Mouse (Mus musculus) forebrain, embryonic 12.5 days (tissue): Measurements from ENCODE around the gene Usp29. TPM values are rescaled to one million over a fixed set of nuclear protein-coding genes. Genes with fewer than 3 reads are reported as not detected.
A peak's percentile ranks its signal among the peaks of the same experiment; 100 is the strongest.

Source experiments
- ATAC-seq: fragments of 200-750 bp; cut with Nextera tagmentation; 2 replicates; pipeline ENCODE4 v1.8.0; 2017; ENCODE audit warnings: moderate TSS enrichment; ENCODE audit not compliant: low FRiP score
- H3K27ac ChIP-seq: fragments of 300-500 bp; sonication (generic); 2 replicates; pipeline ENCODE4 v1.5.1; 2016; ENCODE audit warnings: mild to moderate bottlenecking
- H3K27me3 ChIP-seq: fragments of 300-500 bp; sonication (generic); 2 replicates; pipeline ENCODE4 v1.6.1; 2016; ENCODE audit warnings: mild to moderate bottlenecking
- H3K36me3 ChIP-seq: fragments of 300-500 bp; sonication (generic); replicated peaks from 2 replicates; pipeline ENCODE4 v1.6.1; 2016; ENCODE audit warnings: mild to moderate bottlenecking
- H3K4me1 ChIP-seq: fragments of 300-500 bp; sonication (generic); 2 replicates; pipeline ENCODE4 v1.6.1; 2016
- H3K4me2 ChIP-seq: fragments of 300-500 bp; sonication (generic); 2 replicates; pipeline ENCODE4 v1.6.1; 2016; ENCODE audit warnings: mild to moderate bottlenecking, moderate library complexity
- H3K4me3 ChIP-seq: fragments of 300-500 bp; sonication (generic); replicated peaks from 2 replicates; pipeline ENCODE4 v1.5.1; 2016; ENCODE audit warnings: mild to moderate bottlenecking
- H3K9ac ChIP-seq: fragments of 300-500 bp; sonication (generic); 2 replicates; pipeline ENCODE4 v1.6.1; 2016; ENCODE audit warnings: mild to moderate bottlenecking
- H3K9me3 ChIP-seq: fragments of 300-500 bp; sonication (generic); 2 replicates; pipeline ENCODE4 v1.6.1; 2016
- WGBS: fragments of 180-500 bp; shearing (Covaris S2); methylation state at CpG from one replicate; pipeline ENCODE4 v1.1.7; 2016; 5-methylcytosine and 5-hydroxymethylcytosine counted together
- polyA plus RNA-seq: library from polyadenylated mRNA; unstranded; fragments of >200 nt; fragmentation: Nextera tagmentation; extraction: Ambion mirVana; gene quantifications from 2 replicates; pipeline ENCODE4 v1.2.1, GENCODE M21; 2016

Gene Usp29
- polyA plus RNA-seq = 19.5 and 21.0 TPM in 2 replicates

- peak within 1 kb of the TSS; percentile 58 for H3K4me3 ChIP-seq
- H3K9ac ChIP-seq = peak within 1 kb of the TSS; percentile 65
- H3K36me3 ChIP-seq = 0 out of 2 replicates have a peak, but pooled peaks cover 6% of the 10 kb centered on the region
- ATAC-seq = peak; percentile 53
- H3K27ac ChIP-seq = peak within 1 kb of the TSS; percentile 94
- H3K4me1 ChIP-seq = no peaks in the 10 kb centered on the region
- no peaks in the 10 kb centered on the region for H3K27me3 ChIP-seq
- WGBS = 51% methylated on average over 24 of the region's 24 CpGs
- peak within 1 kb of the TSS; percentile 62 for H3K4me2 ChIP-seq
- H3K9me3 ChIP-seq = peaks cover 42% of the 10 kb centered on the region
Measured at GRCm38 (mm10) chr7:6730241-6730640, at the start of gene Usp29, which contains the start of gene Peg3. TSS of gene Usp29 (plus strand) at chr7:6730578. TSS of gene Peg3 (minus strand) at chr7:6730431.

DNA sequence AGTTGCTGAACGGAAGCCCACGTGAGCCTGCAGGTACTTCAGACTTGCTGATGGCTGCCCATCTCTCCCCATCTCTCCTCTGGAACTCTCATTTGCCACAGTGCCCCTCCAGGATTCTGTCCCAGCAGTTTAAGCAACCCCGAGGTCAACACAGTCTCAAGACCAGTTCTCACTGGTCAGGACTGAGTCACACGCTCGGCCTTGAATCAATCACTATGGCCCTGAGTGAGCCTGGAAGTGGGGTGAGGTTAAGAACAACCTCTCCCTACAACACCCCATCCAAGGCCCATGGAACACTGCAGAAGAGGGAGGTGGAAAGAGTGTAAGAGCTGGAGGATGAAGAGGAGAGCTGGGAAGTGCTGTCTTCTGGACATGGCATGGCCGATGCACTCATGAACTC lies 44.9 kb upstream of the Usp29 start:
- H3K4me2 ChIP-seq = no peak overlapping the region
- ATAC-seq = no peak
- H3K4me3 ChIP-seq = no peak overlapping the region
- no peak overlapping the region for H3K9ac ChIP-seq
- 93% methylated on average over 6 of the region's 6 CpGs for WGBS
- no peak overlapping the region for H3K27ac ChIP-seq
- H3K36me3 ChIP-seq = no peaks in the 10 kb centered on the region
- no peaks in the 10 kb centered on the region for H3K9me3 ChIP-seq
- H3K4me1 ChIP-seq = no peaks in the 10 kb centered on the region
- no peaks in the 10 kb centered on the region for H3K27me3 ChIP-seq

GRCm38 (mm10) chr7:6696241-6697045 lies 33.9 kb upstream of the Usp29 start, which contains the start of gene Zim1:
TSS of gene Zim1 (minus strand) at chr7:6696450.
- H3K4me2 ChIP-seq = peak within 1 kb of the TSS; percentile 76
- peak within 1 kb of the TSS; percentile 55; the same call in 1 of the 2 replicates for H3K9ac ChIP-seq
- no peaks in the 10 kb centered on the region for H3K4me1 ChIP-seq
- H3K27me3 ChIP-seq = no peaks in the 10 kb centered on the region
- 11% methylated on average over 32 of the region's 32 CpGs for WGBS
- no peaks in the 10 kb centered on the region for H3K9me3 ChIP-seq
- H3K36me3 ChIP-seq = no peaks in the 10 kb centered on the region
- H3K27ac ChIP-seq = no peak within 1 kb of the TSS
- peak within 1 kb of the TSS; percentile 46 for H3K4me3 ChIP-seq
- ATAC-seq = peak; percentile 100

- no peak overlapping the region for H3K4me2 ChIP-seq
- H3K9ac ChIP-seq = no peak overlapping the region
- no peaks in the 10 kb centered on the region for H3K36me3 ChIP-seq
- H3K27me3 ChIP-seq = no peaks in the 10 kb centered on the region
- no peak overlapping the region for H3K27ac ChIP-seq
- H3K4me1 ChIP-seq = no peaks in the 10 kb centered on the region
- 73% methylated on average over 3 of the region's 3 CpGs for WGBS
- H3K4me3 ChIP-seq = no peak overlapping the region
- ATAC-seq = no peak
- H3K9me3 ChIP-seq = no peaks in the 10 kb centered on the region
Measured at GRCm38 (mm10) chr7:6699230-6699629, 31.1 kb upstream of the Usp29 start.

DNA sequence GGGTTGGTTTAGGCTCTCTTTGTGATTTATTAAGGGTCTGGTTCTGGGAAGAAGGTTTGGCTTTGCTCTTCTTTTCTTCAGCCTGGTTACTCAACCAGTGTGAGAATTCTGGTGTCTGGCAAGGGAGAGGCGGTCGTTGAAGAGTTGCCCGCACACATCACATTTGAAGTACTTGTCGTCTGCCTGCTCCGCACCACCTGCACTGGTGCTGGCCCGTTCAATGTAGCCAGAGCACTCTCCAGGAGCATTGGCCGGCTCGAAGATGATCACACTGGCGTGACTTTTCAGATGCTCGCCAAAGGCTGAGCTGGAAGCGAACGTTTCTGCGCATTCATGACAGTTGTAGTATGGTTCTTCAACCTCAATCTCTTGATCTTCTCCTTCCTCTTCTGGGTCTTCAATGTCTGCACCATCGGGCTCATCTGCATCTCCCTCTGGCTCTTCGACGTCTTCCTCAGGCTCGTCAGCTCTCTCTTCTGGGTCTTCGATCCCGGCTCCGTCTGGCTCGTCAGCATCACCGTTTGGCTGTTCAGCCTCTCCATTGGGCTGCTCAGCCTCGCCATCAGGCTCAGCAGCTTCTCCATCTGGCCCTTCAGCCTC lies 22.9 kb upstream of the Usp29 start:
- Histone ChIP-seq H3K4me2 (no peak overlapping the region), H3K4me1 (no peaks in the 10 kb centered on the region), H3K27ac (no peak overlapping the region), H3K36me3 (peaks cover 57% of the 10 kb centered on the region), H3K9ac (no peak overlapping the region), H3K9me3 (no peaks in the 10 kb centered on the region), H3K27me3 (no peaks in the 10 kb centered on the region), H3K4me3 (no peak overlapping the region)
- 95% methylated on average over 23 of the region's 23 CpGs for WGBS
- ATAC-seq = no peak

GRCm38 (mm10) chr7:6708451-6709180 lies 21.8 kb upstream of the Usp29 start:
- H3K9me3 ChIP-seq = no peaks in the 10 kb centered on the region
- H3K9ac ChIP-seq = no peak overlapping the region
- WGBS = 90% methylated on average over 17 of the region's 17 CpGs
- H3K4me1 ChIP-seq = no peaks in the 10 kb centered on the region
- H3K4me2 ChIP-seq = no peak overlapping the region
- no peaks in the 10 kb centered on the region for H3K27me3 ChIP-seq
- ATAC-seq = no peak
- H3K36me3 ChIP-seq = peaks cover 66% of the 10 kb centered on the region
- H3K4me3 ChIP-seq = no peak overlapping the region
- H3K27ac ChIP-seq = no peak overlapping the region

GRCm38 (mm10) chr7:6709396-6709795 lies 21.0 kb upstream of the Usp29 start:
- Histone ChIP-seq H3K4me1 (no peaks in the 10 kb centered on the region), H3K9me3 (no peaks in the 10 kb centered on the region), H3K4me3 (no peak overlapping the region), H3K27ac (no peak overlapping the region), H3K4me2 (no peak overlapping the region), H3K36me3 (peaks cover 66% of the 10 kb centered on the region), H3K27me3 (no peaks in the 10 kb centered on the region), H3K9ac (no peak overlapping the region)
- ATAC-seq = no peak
- 94% methylated on average over 15 of the region's 15 CpGs for WGBS

DNA sequence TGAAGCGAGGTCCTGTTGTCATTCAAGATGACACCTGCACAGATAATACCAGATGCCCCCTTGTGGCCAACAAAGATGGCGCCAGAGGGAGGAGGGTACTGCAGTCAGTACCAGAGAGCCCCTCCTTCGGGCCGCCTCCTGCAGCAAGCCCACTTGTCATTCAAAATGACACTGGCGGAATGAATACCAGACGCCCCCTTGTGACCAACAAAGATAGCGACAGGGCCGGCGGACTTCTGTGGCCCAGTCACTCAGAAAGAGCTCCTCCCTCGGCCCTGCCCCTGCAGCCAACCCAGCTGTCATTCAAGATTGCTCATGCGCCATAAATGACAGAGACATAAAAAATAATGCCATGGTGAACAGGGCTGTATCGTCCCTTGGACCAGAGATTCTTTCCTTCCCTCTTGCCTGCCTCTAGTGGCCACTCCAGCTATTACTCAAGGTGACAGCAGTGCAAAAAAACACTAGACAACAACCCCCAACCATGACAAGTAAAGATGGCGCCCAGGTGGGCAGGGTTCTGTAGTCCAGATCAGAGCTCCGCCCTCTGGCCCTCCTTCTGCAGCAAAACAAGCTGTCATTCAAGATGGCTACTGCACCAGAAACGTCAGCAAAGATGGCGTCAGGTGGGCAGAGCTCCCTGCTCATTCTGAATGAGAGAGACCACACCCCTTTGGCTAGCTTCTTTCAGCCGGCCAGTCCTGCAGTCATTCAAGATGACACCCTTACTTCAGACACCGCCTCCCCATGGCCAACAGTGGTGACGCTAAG lies 2.8 kb upstream of the Usp29 start:
- WGBS = 46% methylated on average over 19 of the region's 19 CpGs
- no peaks in the 10 kb centered on the region for H3K4me1 ChIP-seq

GRCm38 (mm10) chr7:6728263-6728931 lies 2.0 kb upstream of the Usp29 start:
- Histone ChIP-seq H3K4me2 (peak overlapping the region; percentile 44), H3K36me3 (0 out of 2 replicates have a peak, but pooled peaks cover 7% of the 10 kb centered on the region), H3K4me3 (peak overlapping the region; percentile 58), H3K9me3 (peaks cover 42% of the 10 kb centered on the region), H3K27ac (peak overlapping the region; percentile 94), H3K4me1 (no peaks in the 10 kb centered on the region), H3K9ac (no peak overlapping the region), H3K27me3 (no peaks in the 10 kb centered on the region)
- peak; percentile 83 for ATAC-seq
- 48% methylated on average over 19 of the region's 19 CpGs for WGBS

More for the DNA sequence above, 2.8 kb upstream of the Usp29 start:
- H3K27me3 ChIP-seq = no peaks in the 10 kb centered on the region
- peaks cover 42% of the 10 kb centered on the region for H3K9me3 ChIP-seq
- peak overlapping the region; percentile 44 for H3K4me2 ChIP-seq
- H3K4me3 ChIP-seq = peak overlapping the region; percentile 58
- H3K9ac ChIP-seq = no peak overlapping the region
- peak overlapping the region; percentile 87 for H3K27ac ChIP-seq
- ATAC-seq = peak; percentile 51
- peaks cover 10% of the 10 kb centered on the region; the same call in 1 of the 2 replicates for H3K36me3 ChIP-seq

DNA sequence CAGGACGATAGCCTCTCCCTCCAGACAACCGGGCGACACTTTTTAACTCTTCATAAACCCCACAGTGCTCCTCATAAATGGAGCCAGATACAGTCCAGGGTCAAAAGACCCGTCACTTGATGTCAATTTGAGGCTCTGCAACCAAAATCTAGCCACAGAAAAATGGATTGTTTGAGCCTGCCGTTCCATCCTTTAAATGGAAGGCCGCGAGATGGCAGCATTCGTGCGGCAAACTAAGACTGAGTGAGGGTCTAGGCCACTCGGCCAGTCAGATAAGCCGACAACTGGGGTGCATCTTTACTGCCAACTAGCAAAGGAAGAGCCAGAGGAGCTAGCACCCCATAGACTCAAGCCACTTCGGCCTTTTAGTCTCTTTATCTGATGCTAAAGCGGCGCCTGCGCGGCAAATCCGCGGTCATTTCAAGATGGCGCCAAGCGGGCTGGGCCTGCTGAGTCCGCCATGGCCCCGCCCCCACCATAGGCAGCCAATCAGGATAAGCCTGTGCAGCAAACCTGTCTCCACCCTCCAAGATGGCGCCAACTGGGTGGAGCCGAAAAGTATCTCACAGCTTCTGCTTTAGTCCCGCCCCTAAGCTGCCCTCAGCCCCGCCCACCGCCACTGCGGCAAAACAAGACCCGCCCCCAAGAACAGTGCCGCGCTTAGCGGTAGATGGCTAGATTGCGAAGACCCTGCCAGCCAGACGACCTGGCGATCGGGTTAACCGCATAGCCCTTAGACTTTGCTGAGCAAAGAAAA lies 1.1 kb upstream of the Usp29 start:
- H3K36me3 ChIP-seq = 0 out of 2 replicates have a peak, but pooled peaks cover 6% of the 10 kb centered on the region
- ATAC-seq = peak; percentile 72
- 51% methylated on average over 37 of the region's 37 CpGs for WGBS
- H3K4me3 ChIP-seq = peak overlapping the region; percentile 58
- peak overlapping the region; percentile 62 for H3K4me2 ChIP-seq
- H3K9ac ChIP-seq = peak overlapping the region; percentile 65
- H3K27ac ChIP-seq = peak overlapping the region; percentile 94
- H3K27me3 ChIP-seq = no peaks in the 10 kb centered on the region
- H3K4me1 ChIP-seq = no peaks in the 10 kb centered on the region
- H3K9me3 ChIP-seq = peaks cover 42% of the 10 kb centered on the region
